Mouse (Mus musculus) forebrain, embryonic 14.5 days (tissue): ENCODE measurements around the gene Smim20. TPM values are rescaled to one million over a fixed set of nuclear protein-coding genes. Genes with fewer than 3 reads are reported as not detected.

ENCODE experiments used
- ATAC-seq: fragments of 200-750 bp; cut with Nextera tagmentation; 2 replicates; pipeline ENCODE4 v1.8.0; 2017; ENCODE audit warnings: mild to moderate bottlenecking, moderate library complexity
- DNase-seq: peaks from one replicate; pipeline ENCODE4 v3.0.0-alpha.2; 2015; ENCODE audit warnings: low spot score
- H3K27ac ChIP-seq: fragments of 300-500 bp; sonication (generic); 2 replicates; pipeline ENCODE4 v1.5.1; 2014; ENCODE audit warnings: low read depth, mild to moderate bottlenecking, control low read depth, low read length, moderate library complexity
- H3K27me3 ChIP-seq: fragments of 300-500 bp; sonication (generic); replicated peaks from 2 replicates; pipeline ENCODE4 v1.6.1; 2014; ENCODE audit warnings: low read length, control low read depth, mixed read lengths; ENCODE audit not compliant: control insufficient read depth, insufficient read depth
- H3K36me3 ChIP-seq: fragments of 300-500 bp; sonication (generic); 2 replicates; pipeline ENCODE4 v1.6.1; 2014; ENCODE audit warnings: low read length, control low read depth; ENCODE audit not compliant: control insufficient read depth, insufficient read depth
- H3K4me1 ChIP-seq: fragments of 300-500 bp; sonication (generic); 2 replicates; pipeline ENCODE4 v1.6.1; 2014; ENCODE audit warnings: antibody characterized with exemption, low read length, control low read depth; ENCODE audit not compliant: control insufficient read depth, insufficient read depth
- H3K4me2 ChIP-seq: fragments of 300-500 bp; sonication (generic); 2 replicates; pipeline ENCODE4 v1.6.1; 2014; ENCODE audit warnings: mild to moderate bottlenecking, control low read depth, low read length
- H3K4me3 ChIP-seq: fragments of 300-500 bp; sonication (generic); 2 replicates; pipeline ENCODE4 v1.5.1; 2014; ENCODE audit warnings: low read depth, low read length, control low read depth
- H3K9ac ChIP-seq: fragments of 300-500 bp; sonication (generic); 2 replicates; pipeline ENCODE4 v1.6.1; 2014; ENCODE audit warnings: mild to moderate bottlenecking, low read length, control low read depth, moderate library complexity
- H3K9me3 ChIP-seq: fragments of 300-500 bp; sonication (generic); replicated peaks from 2 replicates; pipeline ENCODE4 v1.6.1; 2016; ENCODE audit warnings: low read length, control low read depth, mixed read lengths; ENCODE audit not compliant: control insufficient read depth
- whole genome bisulfite sequencing: fragments of 180-500 bp; shearing (Covaris S2); extraction: QIAGEN DNeasy Blood & Tissue Kit; methylation state at CpG from one replicate; pipeline ENCODE4 v1.1.7; 2014; 5-methylcytosine and 5-hydroxymethylcytosine counted together
- polyA plus RNA-seq: library from polyadenylated mRNA; unstranded; fragments of >200 nt; fragmentation: Nextera tagmentation; extraction: Ambion mirVana; gene quantifications from 2 replicates; pipeline ENCODE4 v1.2.1, GENCODE M21; 2014

Smim20 gene
- polyA plus RNA-seq, 1 experiment from 2014 or later: 95.4 TPM

- Histone ChIP-seq H3K36me3 (no peaks in the 10 kb centered on the region), H3K4me2 (no peak overlapping the region), H3K9ac (no peak overlapping the region), H3K27ac (no peak overlapping the region), H3K27me3 (no peaks in the 10 kb centered on the region), H3K4me3 (no peak overlapping the region), H3K4me1 (peaks cover 22% of the 10 kb centered on the region), H3K9me3 (no peaks in the 10 kb centered on the region)
- WGBS: 93% methylated on average over 13 of the region's 13 CpGs
- no peak for DNase-seq
- no peak for ATAC-seq
These were observed 4.2 kb downstream of the Smim20 start for GRCm38 (mm10) chr5:53270947-53271711.

DNA sequence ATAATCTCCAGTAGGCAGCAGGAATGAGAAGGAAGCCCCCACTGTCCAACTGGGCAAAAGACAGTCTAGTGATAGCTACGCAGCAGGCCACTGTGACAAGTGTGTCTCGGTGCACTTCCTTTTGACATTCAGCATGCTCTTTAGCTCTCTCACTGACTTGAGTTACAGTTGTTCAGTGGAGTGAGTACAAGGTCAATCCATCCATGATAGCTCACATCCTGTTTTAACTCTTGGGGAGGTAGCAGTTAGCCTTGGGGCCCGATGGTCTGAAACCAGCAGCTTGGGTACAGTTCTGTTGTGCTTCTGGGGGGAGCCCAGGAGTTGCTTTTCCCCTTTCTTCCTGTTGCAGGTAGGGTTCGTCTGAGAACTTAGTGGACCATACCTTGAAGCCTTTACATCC, 5.7 kb downstream of the Smim20 start:
- Histone ChIP-seq H3K9ac (no peak overlapping the region), H3K27me3 (no peaks in the 10 kb centered on the region), H3K9me3 (no peaks in the 10 kb centered on the region), H3K4me3 (no peak overlapping the region), H3K4me1 (peaks cover 36% of the 10 kb centered on the region), H3K27ac (no peak overlapping the region), H3K36me3 (no peaks in the 10 kb centered on the region), H3K4me2 (no peak overlapping the region)
- no peak for ATAC-seq
- 93% methylated on average over 4 of the region's 4 CpGs for WGBS
- no peak for DNase-seq

DNA sequence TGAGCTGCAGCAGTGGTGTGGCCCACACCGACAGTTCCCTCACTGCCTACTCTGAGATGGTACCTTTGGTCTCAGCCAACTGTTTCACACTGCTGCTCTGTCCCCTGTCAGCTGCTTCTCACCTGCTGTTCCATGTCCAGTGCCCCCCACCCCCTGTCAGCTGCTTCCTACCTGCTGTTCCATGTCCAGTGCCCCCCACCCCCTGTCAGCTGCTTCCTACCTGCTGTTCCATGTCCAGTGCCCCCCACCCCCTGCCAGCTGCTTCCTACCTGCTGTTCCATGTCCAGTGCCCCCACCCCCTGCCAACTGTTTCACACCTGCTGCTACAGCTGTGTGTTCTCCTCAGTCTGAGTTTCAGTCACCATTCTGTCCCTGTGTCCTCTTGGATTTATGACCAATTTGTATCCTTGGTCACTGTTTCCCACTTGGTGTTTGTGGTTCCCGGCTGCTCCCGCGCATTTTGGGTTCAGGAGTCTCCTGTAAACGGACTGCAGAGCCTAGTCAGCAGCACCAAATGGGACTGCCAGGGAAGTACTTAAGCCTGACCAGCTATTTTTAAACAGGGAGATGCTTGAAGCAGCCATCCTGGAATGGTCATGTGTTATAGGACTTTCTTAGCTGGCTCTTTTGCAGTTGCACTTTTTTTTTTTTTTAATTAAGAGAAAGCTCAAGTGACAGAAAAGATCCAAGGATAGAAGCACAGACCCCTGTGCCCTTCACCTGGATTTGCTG, 7.0 kb downstream of the Smim20 start:
- no peak for ATAC-seq
- no peak overlapping the region for H3K4me2 ChIP-seq
- H3K9me3 ChIP-seq: no peaks in the 10 kb centered on the region
- H3K27ac ChIP-seq: no peak overlapping the region
- H3K36me3 ChIP-seq: no peaks in the 10 kb centered on the region
- no peak overlapping the region for H3K4me3 ChIP-seq
- H3K4me1 ChIP-seq: peaks cover 42% of the 10 kb centered on the region
- no peaks in the 10 kb centered on the region for H3K27me3 ChIP-seq
- DNase-seq: no peak
- WGBS: 88% methylated on average over 5 of the region's 5 CpGs
- H3K9ac ChIP-seq: no peak overlapping the region; the same call in 1 of the 2 replicates

DNA sequence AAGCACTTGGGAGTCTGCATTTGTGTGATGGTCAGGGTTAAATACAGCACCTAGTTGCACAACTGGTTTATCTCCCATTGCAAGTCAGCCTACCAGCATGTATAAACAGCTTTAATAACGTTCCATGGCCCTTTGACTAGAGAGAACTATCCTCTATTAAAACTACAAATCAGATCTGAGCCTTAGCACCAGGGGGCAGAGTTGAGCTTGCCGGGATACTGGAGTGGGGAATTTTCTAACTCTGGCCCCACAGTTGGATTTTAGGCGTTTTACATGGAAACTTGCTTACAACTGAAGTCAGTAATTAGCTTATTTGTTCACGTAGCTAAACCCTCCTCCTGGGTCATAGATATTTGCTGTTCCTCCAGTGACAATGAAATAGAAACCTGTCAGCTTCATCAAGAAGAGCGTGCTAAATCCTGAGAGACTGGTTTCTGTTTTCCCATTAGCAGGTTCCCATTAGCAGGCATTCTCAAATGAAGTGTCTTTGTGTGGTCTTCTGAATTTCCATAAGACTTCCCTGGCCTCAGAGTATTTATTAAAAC, 8.0 kb downstream of the Smim20 start:
- Histone ChIP-seq H3K4me2 (no peak overlapping the region; the same call in 1 of the 2 replicates), H3K27me3 (no peaks in the 10 kb centered on the region), H3K36me3 (no peaks in the 10 kb centered on the region), H3K4me1 (peaks cover 42% of the 10 kb centered on the region), H3K9me3 (no peaks in the 10 kb centered on the region), H3K9ac (no peak overlapping the region), H3K4me3 (no peak overlapping the region), H3K27ac (peak overlapping the region; percentile 59; the same call in 1 of the 2 replicates)
- WGBS: 7% methylated on average over 5 of the region's 5 CpGs
- ATAC-seq: peak; percentile 8; the same call in 1 of the 2 replicates
- DNase-seq: peak; percentile 79

DNA sequence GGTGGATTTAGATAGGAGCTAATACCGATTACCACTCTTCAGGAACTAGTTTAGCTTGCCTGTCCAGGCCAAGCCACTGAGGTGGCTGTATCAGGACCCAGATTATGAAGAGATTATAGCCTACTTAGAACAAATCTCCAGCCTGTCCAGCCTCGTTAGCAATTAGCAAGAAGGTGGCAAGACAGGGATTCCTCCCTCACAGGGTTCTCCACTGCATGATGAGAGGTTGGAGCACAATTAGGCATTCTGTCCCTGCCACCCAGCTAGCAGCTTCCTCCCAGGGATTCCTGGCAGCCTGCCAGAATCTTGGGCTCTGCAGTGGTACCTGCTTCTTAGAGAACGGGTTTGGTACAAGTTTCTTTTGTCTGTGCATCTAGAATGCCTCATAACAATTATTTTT, 8.5 kb downstream of the Smim20 start:
- Histone ChIP-seq H3K9ac (0 out of 2 replicates have a peak overlapping the region, but pooled peaks have one; percentile 1), H3K27me3 (no peaks in the 10 kb centered on the region), H3K4me3 (no peak overlapping the region), H3K9me3 (no peaks in the 10 kb centered on the region), H3K4me2 (0 out of 2 replicates have a peak overlapping the region, but pooled peaks have one; percentile 7), H3K36me3 (no peaks in the 10 kb centered on the region), H3K27ac (peak overlapping the region; percentile 59), H3K4me1 (peaks cover 42% of the 10 kb centered on the region)
- 11% methylated on average over 3 of the region's 3 CpGs for WGBS
- DNase-seq (peak; percentile 85), ATAC-seq (peak; percentile 66)

DNA sequence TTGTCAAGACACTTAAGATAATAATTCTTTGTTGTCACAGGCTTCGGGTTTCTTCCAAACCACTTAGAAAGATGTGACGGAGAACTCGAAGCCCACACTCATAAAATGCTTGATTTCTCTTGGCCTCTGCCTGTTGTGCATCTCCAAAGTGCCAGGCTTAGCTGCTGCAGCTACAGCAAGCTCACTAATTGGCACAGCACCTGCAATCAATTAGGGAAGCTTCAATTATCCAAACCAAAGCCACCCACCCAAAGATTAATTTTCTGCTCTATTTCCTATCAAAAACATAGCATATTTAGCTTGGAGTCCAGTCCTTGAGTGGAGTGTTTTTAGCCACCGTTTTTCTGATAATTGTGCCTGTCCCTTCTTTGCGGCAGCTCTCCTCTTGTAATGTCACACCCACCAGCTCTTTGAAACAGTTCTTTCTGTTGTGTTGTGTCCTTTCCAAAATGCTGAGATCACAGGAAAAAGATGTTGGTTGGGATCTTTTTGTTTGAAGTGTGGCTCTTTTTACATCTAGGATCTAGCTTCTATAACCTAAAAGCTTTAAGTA, 9.7 kb downstream of the Smim20 start:
- H3K4me3 ChIP-seq: no peak overlapping the region
- no peaks in the 10 kb centered on the region for H3K27me3 ChIP-seq
- ATAC-seq: peak; percentile 70
- H3K9ac ChIP-seq: no peak overlapping the region
- H3K4me2 ChIP-seq: peak overlapping the region; percentile 12; the same call in 1 of the 2 replicates
- DNase-seq: peak; percentile 92
- no peaks in the 10 kb centered on the region for H3K36me3 ChIP-seq
- WGBS: 7% methylated on average over 5 of the region's 5 CpGs
- H3K4me1 ChIP-seq: peaks cover 42% of the 10 kb centered on the region
- H3K9me3 ChIP-seq: no peaks in the 10 kb centered on the region
- peak overlapping the region; percentile 59 for H3K27ac ChIP-seq

DNA sequence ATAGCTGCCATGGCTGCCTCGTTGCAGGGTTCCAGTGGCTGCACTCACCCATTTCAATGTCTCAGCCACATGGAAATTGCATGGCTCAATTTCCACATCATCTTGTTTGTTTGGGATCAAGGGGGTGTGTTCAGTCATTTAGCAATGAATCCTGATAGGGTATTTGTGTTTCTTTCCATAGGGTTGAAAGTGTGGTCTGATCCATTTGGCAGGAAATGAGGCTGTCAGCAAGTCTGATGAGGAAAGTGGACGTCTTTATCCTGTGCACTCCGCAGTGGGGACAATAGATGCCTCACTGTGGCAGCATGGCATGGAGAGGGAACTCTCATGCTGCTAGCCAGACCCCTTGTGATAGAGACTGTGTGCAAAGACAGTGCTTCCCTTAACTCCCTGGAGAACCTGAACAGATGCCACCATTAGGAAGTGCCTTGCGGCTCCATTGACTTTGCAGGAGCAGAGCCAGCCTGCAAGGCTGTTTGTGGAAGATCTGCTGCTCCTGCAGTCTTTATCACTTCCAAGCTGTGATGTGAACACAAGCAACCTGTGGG, 10.9 kb downstream of the Smim20 start:
- Histone ChIP-seq H3K9ac (no peak overlapping the region), H3K27me3 (no peaks in the 10 kb centered on the region), H3K9me3 (no peaks in the 10 kb centered on the region), H3K36me3 (no peaks in the 10 kb centered on the region), H3K4me3 (no peak overlapping the region), H3K27ac (peak overlapping the region; percentile 59), H3K4me2 (no peak overlapping the region), H3K4me1 (peaks cover 42% of the 10 kb centered on the region)
- 19% methylated on average over 4 of the region's 4 CpGs for WGBS
- peak; percentile 48 for ATAC-seq
- peak; percentile 67 for DNase-seq

GRCm38 (mm10) chr5:53279216-53279813, 12.4 kb downstream of the Smim20 start:
- H3K4me3 ChIP-seq: no peak overlapping the region
- H3K27me3 ChIP-seq: no peaks in the 10 kb centered on the region
- ATAC-seq (no peak), DNase-seq (no peak)
- H3K36me3 ChIP-seq: no peaks in the 10 kb centered on the region
- peaks cover 38% of the 10 kb centered on the region for H3K4me1 ChIP-seq
- H3K9me3 ChIP-seq: no peaks in the 10 kb centered on the region
- no peak overlapping the region for H3K4me2 ChIP-seq
- 79% methylated on average over 12 of the region's 12 CpGs for WGBS
- H3K27ac ChIP-seq: no peak overlapping the region
- H3K9ac ChIP-seq: no peak overlapping the region
